Mouse (Mus musculus) limb, embryonic 12.5 days (tissue): ENCODE results near the gene Slc25a25. TPM values are rescaled to one million over a fixed set of nuclear protein-coding genes. Genes with fewer than 3 reads are reported as not detected.
"Not testable (repeated sequence)": the region's sequence is repeated elsewhere in the genome, so short reads cannot be mapped to it uniquely, and the experiment has no call there.

Experiments
- ATAC-seq: fragments of 200-750 bp; cut with Nextera tagmentation; 2 replicates; pipeline ENCODE4 v1.8.0; 2017; ENCODE audit warnings: low read depth, moderate TSS enrichment; ENCODE audit not compliant: insufficient number of reproducible peaks, insufficient read depth, low FRiP score, low TSS enrichment
- H3K27ac ChIP-seq: fragments of 300-500 bp; sonication (generic); 2 replicates; pipeline ENCODE4 v1.5.1; 2016; ENCODE audit warnings: mild to moderate bottlenecking, moderate library complexity
- H3K27me3 ChIP-seq: fragments of 300-500 bp; sonication (generic); 2 replicates; pipeline ENCODE4 v1.6.1; 2016; ENCODE audit warnings: mild to moderate bottlenecking, moderate library complexity
- H3K36me3 ChIP-seq: fragments of 300-500 bp; sonication (generic); 2 replicates; pipeline ENCODE4 v1.6.1; 2016; ENCODE audit warnings: mild to moderate bottlenecking, moderate library complexity
- H3K4me1 ChIP-seq: fragments of 300-500 bp; sonication (generic); replicated peaks from 2 replicates; pipeline ENCODE4 v1.6.1; 2016
- H3K4me2 ChIP-seq: fragments of 300-500 bp; sonication (generic); 2 replicates; pipeline ENCODE4 v1.6.1; 2016; ENCODE audit warnings: mild to moderate bottlenecking, moderate library complexity
- H3K4me3 ChIP-seq: fragments of 300-500 bp; sonication (generic); replicated peaks from 2 replicates; pipeline ENCODE4 v1.5.1; 2016; ENCODE audit warnings: mild to moderate bottlenecking
- H3K9ac ChIP-seq: fragments of 300-500 bp; sonication (generic); replicated peaks from 2 replicates; pipeline ENCODE4 v1.6.1; 2016; ENCODE audit warnings: mild to moderate bottlenecking, moderate library complexity
- H3K9me3 ChIP-seq: fragments of 300-500 bp; sonication (generic); 2 replicates; pipeline ENCODE4 v1.6.1; 2016; ENCODE audit warnings: mild to moderate bottlenecking, moderate library complexity
- WGBS: fragments of 180-500 bp; shearing (Covaris S2); methylation state at CpG from one replicate; pipeline ENCODE4 v1.1.7; 2016; 5-methylcytosine and 5-hydroxymethylcytosine counted together
- polyA plus RNA-seq: library from polyadenylated mRNA; unstranded; fragments of >200 nt; fragmentation: Nextera tagmentation; extraction: Ambion mirVana; gene quantifications from 2 replicates; pipeline ENCODE4 v1.2.1, GENCODE M21; 2016

The Slc25a25 gene
- 26.0 and 28.3 TPM in 2 replicates for polyA plus RNA-seq

DNA sequence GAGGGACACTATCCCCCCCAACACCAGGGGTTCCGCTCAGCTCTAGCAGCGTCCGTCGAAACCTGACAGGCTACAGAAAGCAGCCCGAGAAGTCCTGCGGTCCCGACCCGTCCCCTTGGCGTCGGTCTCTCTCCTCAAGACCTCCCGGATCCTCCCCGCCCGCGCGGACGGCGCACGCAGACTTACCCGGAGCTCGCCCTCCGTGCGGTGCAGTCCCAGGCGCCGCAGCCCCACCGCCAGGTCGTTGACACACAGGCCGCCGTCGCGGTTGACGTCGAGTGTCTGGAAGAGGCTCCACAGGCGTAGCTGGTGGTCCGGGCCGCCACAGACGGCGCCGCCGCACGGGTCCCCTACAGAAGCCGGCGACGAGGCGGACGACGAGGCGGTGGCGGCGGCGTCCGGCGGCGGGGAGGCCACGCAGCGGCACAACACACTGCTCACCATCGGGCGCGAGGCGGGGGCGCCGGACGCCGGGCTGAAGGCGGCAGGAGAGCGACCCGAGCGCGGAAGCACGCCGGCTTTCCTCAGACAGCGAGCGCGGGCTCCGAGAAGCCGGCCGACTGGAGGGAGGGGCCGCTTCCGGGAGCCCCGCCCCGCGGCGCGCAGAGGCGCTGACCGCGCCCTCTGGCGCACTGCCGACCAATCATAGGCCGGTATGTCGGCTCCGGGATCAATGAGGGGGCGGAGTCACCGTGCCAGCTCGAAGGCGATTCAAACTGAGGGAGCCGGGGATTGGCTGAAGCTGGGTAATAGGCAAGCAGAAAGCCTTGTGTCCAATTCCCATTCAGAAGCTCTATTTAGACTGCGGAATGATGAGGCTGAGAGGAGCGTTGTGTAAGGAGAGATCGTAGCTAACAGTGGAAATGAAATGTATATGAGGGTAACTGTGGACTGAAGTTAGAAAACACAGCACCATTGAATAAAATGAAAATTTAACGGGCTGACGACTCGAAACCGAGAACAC lies at the start of gene Slc25a25:
Gene Slc25a25 (minus strand): TSS at position 565 of the 964 bp plus-strand sequence.
- H3K9me3 ChIP-seq: no peaks in the 10 kb centered on the region
- H3K9ac ChIP-seq: peak within 1 kb of the TSS; percentile 77
- H3K4me2 ChIP-seq: peak within 1 kb of the TSS; percentile 86
- H3K27me3 ChIP-seq: no peaks in the 10 kb centered on the region
- peak; percentile 88 for ATAC-seq
- H3K4me3 ChIP-seq: peak within 1 kb of the TSS; percentile 86
- H3K27ac ChIP-seq: peak within 1 kb of the TSS; percentile 91
- under 1% methylated on average over 103 of the region's 103 CpGs for WGBS
- H3K4me1 ChIP-seq: peaks cover 36% of the 10 kb centered on the region
- H3K36me3 ChIP-seq: peaks cover 12% of the 10 kb centered on the region; the same call in 1 of the 2 replicates

DNA sequence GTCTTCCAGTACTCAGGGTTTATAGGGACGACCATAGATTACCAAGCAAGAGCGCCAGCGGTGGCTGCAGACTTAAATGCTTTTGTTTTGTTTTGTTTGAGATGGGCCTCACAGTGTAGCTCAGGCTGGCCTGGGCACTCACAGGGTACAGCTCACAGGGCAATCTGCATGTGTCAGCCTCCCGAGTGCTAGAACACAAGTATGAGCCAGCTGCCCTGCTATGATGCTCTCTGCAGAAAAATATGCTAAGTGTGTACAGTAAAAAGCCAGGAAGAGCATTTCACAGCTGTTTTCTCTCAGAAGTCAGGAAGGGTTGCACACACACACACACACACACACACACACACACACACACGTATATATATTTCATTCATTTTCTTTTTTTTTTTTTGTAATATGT lies 49.2 kb upstream of the Slc25a25 start:
- peaks cover 7% of the 10 kb centered on the region; the same call in 1 of the 2 replicates for H3K4me1 ChIP-seq
- no peak overlapping the region for H3K9ac ChIP-seq
- H3K27ac ChIP-seq: no peak overlapping the region
- WGBS: 81% methylated on average over 5 of the region's 5 CpGs
- no peak overlapping the region for H3K4me3 ChIP-seq
- 0 out of 2 replicates have a peak, but pooled peaks cover 6% of the 10 kb centered on the region for H3K9me3 ChIP-seq
- no peak for ATAC-seq
- no peaks in the 10 kb centered on the region for H3K27me3 ChIP-seq
- H3K4me2 ChIP-seq: no peak overlapping the region
- H3K36me3 ChIP-seq: no peaks in the 10 kb centered on the region

DNA sequence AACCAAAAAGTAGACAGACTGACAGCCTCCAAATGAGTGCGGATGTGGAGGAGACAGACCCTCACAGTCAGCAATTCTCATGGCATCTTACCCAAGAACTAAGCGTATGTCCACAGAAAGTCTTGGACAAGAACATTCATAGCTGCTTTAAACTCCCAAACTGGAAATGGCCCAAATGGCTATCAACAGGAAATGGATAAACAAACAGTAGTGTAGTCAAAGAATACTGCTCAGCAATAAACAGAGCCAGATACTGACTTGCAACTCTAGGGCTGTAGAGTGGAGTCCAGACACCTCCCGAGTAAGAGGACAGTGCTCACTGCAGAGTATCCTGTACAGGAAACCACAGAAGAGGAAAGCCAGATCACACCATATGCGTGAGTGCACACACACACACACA lies 48.1 kb upstream of the Slc25a25 start:
- H3K4me3 ChIP-seq: no peak overlapping the region
- ATAC-seq: no peak
- peaks cover 12% of the 10 kb centered on the region for H3K4me1 ChIP-seq

DNA sequence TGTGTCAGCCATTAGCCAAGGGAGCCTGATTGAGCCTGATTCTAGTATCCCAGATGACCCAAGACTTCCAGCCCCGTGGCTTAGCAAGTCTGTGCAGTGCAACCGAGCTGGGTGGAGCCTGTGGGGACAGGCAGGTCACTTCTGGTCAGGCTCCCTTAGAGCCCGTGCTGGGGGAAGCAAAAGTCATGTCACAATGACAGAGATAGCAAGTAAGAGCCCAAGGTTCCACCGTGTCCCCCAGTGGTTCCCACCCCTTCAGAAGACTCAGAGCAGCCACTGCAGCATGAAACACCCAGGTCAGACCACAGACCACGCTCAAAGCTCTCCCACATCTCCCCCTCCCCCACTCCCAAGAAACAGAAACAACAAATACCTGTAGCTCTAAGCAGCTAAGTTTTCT lies 44.9 kb upstream of the Slc25a25 start:
- Histone ChIP-seq H3K4me3 (no peak overlapping the region), H3K4me1 (peaks cover 5% of the 10 kb centered on the region), H3K4me2 (no peak overlapping the region), H3K9me3 (0 out of 2 replicates have a peak, but pooled peaks cover 6% of the 10 kb centered on the region), H3K36me3 (no peaks in the 10 kb centered on the region), H3K9ac (no peak overlapping the region), H3K27ac (no peak overlapping the region), H3K27me3 (no peaks in the 10 kb centered on the region)
- 72% methylated on average over 5 of the region's 5 CpGs for WGBS
- ATAC-seq: no peak

More for the DNA sequence above, 48.1 kb upstream of the Slc25a25 start:
- H3K27ac ChIP-seq: no peak overlapping the region
- H3K9me3 ChIP-seq: 0 out of 2 replicates have a peak, but pooled peaks cover 6% of the 10 kb centered on the region
- H3K36me3 ChIP-seq: no peaks in the 10 kb centered on the region
- WGBS: 88% methylated on average over 4 of the region's 4 CpGs
- no peaks in the 10 kb centered on the region for H3K27me3 ChIP-seq
- no peak overlapping the region for H3K9ac ChIP-seq
- H3K4me2 ChIP-seq: no peak overlapping the region

DNA sequence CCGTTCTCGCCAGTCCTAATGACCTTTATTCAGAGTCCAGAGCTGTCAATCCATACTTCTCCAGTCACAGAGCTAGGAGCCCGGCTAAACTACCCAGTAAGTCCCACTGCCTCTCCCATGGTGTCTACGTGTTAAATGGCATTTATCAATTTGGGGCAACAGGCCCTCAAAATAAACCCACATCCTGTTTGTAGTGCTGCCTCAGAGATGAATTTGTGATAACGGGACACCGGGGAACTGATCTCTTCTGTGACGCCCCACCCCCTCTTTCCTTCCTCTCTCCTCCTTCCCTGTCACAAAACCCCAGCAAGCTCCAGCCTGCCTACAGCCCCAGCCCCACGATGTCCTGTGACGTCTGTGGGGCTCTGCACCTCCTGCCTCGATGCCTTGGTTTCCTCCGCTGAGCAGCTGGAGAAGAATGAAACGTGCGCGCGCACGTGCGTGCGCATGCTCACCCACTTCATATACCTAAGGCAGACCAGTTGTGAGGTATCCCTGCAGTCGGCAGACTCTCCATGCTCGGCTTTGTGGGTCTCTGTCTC lies 44.0 kb upstream of the Slc25a25 start:
- Histone ChIP-seq H3K4me3 (no peak overlapping the region), H3K4me1 (peaks cover 5% of the 10 kb centered on the region), H3K27me3 (no peaks in the 10 kb centered on the region), H3K27ac (0 out of 2 replicates have a peak overlapping the region, but pooled peaks have one; percentile 23), H3K9me3 (0 out of 2 replicates have a peak, but pooled peaks cover 6% of the 10 kb centered on the region), H3K36me3 (no peaks in the 10 kb centered on the region), H3K9ac (no peak overlapping the region), H3K4me2 (no peak overlapping the region)
- WGBS: 79% methylated on average over 20 of the region's 20 CpGs
- ATAC-seq: no peak

DNA sequence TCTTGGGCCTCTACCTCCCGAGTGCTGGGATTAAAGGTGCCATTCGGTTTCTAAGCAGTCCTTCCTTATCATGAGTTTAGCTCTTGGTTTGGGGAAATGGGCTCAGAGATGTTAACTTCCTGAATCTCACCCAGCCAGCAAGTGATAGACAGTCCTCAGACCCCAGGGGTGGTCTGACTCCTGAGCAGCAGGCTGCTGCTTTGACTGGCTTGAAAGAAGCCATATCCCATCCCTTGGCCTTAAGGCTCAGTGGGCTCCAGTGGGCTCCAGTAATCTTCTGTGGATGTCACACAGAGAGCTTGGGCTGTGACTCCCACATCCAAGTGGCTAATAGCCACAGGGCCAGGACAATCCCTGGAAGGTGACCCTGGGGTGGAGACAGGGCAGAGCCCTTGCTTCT lies 43.3 kb upstream of the Slc25a25 start:
- WGBS: 74% methylated on average over 2 of the region's 2 CpGs
- Histone ChIP-seq H3K27ac (no peak overlapping the region), H3K36me3 (no peaks in the 10 kb centered on the region), H3K4me2 (no peak overlapping the region), H3K27me3 (no peaks in the 10 kb centered on the region), H3K4me3 (no peak overlapping the region), H3K9me3 (0 out of 2 replicates have a peak, but pooled peaks cover 6% of the 10 kb centered on the region), H3K4me1 (peaks cover 5% of the 10 kb centered on the region), H3K9ac (no peak overlapping the region)
- no peak for ATAC-seq

DNA sequence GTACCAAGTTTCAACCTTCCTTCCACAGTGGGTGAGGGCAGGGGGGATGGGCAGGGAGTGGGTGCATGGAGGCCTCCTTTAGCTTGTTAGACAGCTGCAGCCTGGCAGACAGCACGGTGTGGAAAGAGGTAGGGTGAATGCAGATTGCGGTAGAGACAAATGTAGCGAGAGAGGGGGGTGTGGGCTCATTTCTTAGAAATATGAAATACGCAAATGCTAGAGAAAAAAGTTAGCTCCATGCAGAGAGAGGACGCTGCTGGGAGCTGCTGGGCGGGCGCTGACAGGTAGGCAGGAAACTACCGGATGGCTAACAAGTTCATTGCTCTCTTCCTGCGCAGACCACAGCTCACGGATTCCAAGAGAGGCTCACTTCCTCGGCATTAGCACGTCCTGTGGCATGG lies 42.1 kb upstream of the Slc25a25 start:
- Histone ChIP-seq H3K27ac (no peak overlapping the region), H3K4me1 (peaks cover 5% of the 10 kb centered on the region), H3K9me3 (no peaks in the 10 kb centered on the region), H3K27me3 (no peaks in the 10 kb centered on the region), H3K4me3 (no peak overlapping the region), H3K4me2 (no peak overlapping the region), H3K36me3 (no peaks in the 10 kb centered on the region), H3K9ac (no peak overlapping the region)
- no peak for ATAC-seq
- 70% methylated on average over 12 of the region's 12 CpGs for WGBS

DNA sequence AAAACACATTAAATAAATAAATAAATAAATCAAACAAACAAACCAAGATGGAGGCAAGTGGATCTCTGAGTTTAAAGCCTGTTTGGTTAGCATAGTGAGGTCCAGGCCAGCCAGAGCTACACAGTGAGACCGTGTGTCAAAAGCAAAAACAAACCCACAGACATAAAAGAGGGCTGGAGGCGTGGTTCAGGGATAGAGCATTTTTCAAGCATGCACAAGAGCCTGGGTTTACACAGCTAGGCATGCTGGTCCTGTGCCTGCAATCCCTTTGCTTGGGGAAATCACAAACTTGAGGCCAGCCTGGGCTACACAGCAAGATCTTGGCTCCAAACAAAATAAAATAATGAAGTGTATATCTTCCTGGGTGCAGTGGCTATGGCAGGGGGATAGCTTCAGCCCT lies 41.4 kb upstream of the Slc25a25 start:
- ATAC-seq: no peak
- WGBS: 78% methylated on average over 2 of the region's 2 CpGs
- Histone ChIP-seq H3K27me3 (no peaks in the 10 kb centered on the region), H3K9me3 (no peaks in the 10 kb centered on the region), H3K4me1 (peaks cover 5% of the 10 kb centered on the region), H3K27ac (no peak overlapping the region), H3K4me2 (no peak overlapping the region), H3K4me3 (no peak overlapping the region), H3K9ac (no peak overlapping the region), H3K36me3 (no peaks in the 10 kb centered on the region)

DNA sequence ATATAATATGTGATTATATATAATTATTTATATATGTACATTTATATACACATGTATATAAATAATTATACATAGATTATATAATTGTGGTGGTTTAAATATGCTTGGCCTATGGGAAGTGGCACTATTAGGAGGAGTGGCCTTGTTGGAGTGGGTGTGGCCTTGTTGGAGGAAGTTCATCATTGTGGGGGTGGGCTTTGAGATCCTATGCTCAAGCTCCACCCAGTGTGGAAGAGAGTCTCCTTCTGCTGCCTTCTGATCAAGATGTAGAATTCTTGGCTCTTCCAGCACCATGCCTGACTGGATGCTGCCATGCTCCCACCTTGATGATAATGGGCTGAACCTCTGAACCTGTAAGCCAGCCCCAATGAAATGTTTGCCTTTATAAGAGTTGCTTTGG lies 39.5 kb upstream of the Slc25a25 start:
- not testable (repeated sequence) for H3K4me1 ChIP-seq, H3K9me3 ChIP-seq, H3K4me2 ChIP-seq, H3K27ac ChIP-seq, H3K27me3 ChIP-seq, H3K4me3 ChIP-seq, H3K36me3 ChIP-seq, ATAC-seq, H3K9ac ChIP-seq

DNA sequence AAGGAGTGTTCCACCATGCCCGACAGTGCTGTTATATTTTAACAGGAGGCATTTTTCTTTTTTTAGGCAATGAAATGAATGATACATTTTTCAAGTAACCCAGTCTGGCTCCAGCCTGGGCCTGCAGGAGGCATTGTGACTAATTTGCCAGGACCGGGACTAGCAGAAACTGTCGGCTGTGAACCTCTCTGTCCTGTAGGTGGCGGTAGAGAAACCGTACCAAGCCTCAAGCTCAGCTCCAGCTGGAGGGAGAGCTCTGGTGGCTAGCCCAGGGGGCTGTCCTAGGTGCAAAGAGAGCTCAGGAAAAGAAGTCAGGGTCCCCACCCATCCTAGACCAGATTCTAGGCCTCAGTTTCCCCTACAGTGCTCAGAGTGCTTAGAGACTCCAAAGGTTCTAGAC lies 37.4 kb upstream of the Slc25a25 start:
- ATAC-seq: 0 out of 2 replicates have a peak, but pooled peaks have one; percentile 22
- no peak overlapping the region for H3K9ac ChIP-seq
- no peak overlapping the region for H3K4me2 ChIP-seq
- H3K9me3 ChIP-seq: no peaks in the 10 kb centered on the region
- no peak overlapping the region for H3K27ac ChIP-seq
- WGBS: 3% methylated on average over 5 of the region's 5 CpGs
- H3K4me3 ChIP-seq: no peak overlapping the region
- H3K36me3 ChIP-seq: no peaks in the 10 kb centered on the region
- no peaks in the 10 kb centered on the region for H3K27me3 ChIP-seq
- no peaks in the 10 kb centered on the region for H3K4me1 ChIP-seq

DNA sequence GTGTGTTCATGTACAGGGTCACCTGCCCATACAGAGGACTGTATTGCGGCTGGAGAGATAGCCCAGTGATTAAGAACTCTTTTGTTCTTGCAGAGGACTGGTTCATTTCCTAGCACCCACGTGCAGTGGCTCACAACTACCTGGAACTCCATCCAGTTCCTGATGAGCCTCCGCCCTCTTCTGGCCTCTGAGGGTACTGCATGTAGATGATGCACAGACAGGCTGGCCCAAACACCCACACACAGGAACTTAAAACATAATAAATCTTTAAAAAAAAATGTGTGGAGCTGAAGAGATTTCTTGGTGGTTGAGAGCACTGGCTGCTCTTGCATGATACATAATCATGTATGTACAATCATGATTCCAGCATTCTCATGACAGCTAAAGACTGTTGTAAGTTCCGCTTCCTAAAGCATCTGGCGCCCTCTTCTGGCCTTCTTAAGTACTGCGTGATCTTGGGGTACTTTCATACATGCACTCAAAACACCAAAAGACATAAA lies 35.9 kb upstream of the Slc25a25 start:
- 8% methylated on average over 6 of the region's 6 CpGs for WGBS
- Histone ChIP-seq H3K27me3 (no peaks in the 10 kb centered on the region), H3K27ac (no peak overlapping the region), H3K4me1 (peaks cover 7% of the 10 kb centered on the region; the same call in 1 of the 2 replicates), H3K36me3 (no peaks in the 10 kb centered on the region), H3K9ac (no peak overlapping the region), H3K9me3 (no peaks in the 10 kb centered on the region), H3K4me2 (no peak overlapping the region), H3K4me3 (no peak overlapping the region)
- 0 out of 2 replicates have a peak, but pooled peaks have one; percentile 52 for ATAC-seq
